Mouse (Mus musculus): ENCODE measurements at regions not wholly inside any gene's neighbourhood (a gene's known extent, or its start where the extent isn't known, plus 50 kb on each side); places are given as distances from the start of the nearest gene placed in this dataset.
"Not testable (repeated sequence)": the region's sequence is repeated elsewhere in the genome, so short reads cannot be mapped to it uniquely, and the experiment has no call there.

DNA sequence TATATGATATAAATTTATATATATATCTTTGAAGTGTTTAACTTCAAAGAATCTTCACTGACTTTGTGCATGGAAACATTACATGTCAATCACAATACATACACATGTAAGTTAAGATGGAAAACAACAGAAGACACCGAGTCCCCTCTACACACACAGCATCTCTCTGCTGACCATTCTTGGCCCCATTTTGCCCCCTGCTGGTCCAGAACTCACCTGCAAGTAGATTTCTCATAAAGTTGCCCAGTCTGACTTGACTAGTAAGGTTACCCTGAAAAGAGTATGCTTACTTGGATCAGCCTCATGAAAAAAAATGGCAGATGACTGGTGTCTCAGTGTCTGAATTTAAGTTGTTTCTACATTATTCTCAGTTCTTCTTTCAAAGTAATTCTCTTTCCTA lies 710.9 kb upstream of the Zfp386 start:
- no peaks in the 10 kb centered on the region for H3K79me2 ChIP-seq (ENCODE audit: control insufficient read depth, insufficient read depth, low read length, poor library complexity)
- peak; percentile 40 for DNase-seq (ENCODE audit: low read depth, low spot score)
- H3K27me3 ChIP-seq (ENCODE audit: control insufficient read depth in 1 of 2, insufficient read depth in 2 of 2, low read length in 2 of 2): no peaks in the 10 kb centered on the region
- no peak overlapping the region for H3K9ac ChIP-seq (ENCODE audit: control insufficient read depth, low read depth, low read length, poor library complexity, severe bottlenecking)
- H3K4me1 ChIP-seq (ENCODE audit: control insufficient read depth in 1 of 2, insufficient read depth in 2 of 2, low read length in 2 of 2): no peaks in the 10 kb centered on the region
- no peaks in the 10 kb centered on the region for H3K36me3 ChIP-seq (ENCODE audit: control insufficient read depth in 1 of 2, insufficient read depth in 2 of 2, low read length in 2 of 2)
- H3K27ac ChIP-seq (ENCODE audit: control insufficient read depth, low read depth, low read length): no peak overlapping the region
- H3K9me3 ChIP-seq (replicated peaks; ENCODE audit: insufficient read depth, low read length): no peaks in the 10 kb centered on the region
- no peak overlapping the region for H3K4me3 ChIP-seq (ENCODE audit: control insufficient read depth in 1 of 2, insufficient read depth in 1 of 2, low read depth in 2 of 2, low read length in 2 of 2)
- TF ChIP-seq MAZ (IDR thresholded peaks at IDR 0.05; ENCODE audit: low read depth, low read length): no peak
- TF ChIP-seq ZKSCAN1 (IDR thresholded peaks at IDR 0.05; ENCODE audit: low read depth, low read length): no peak
- TF ChIP-seq BHLHE40 (IDR thresholded peaks at IDR 0.05; ENCODE audit: borderline replicate concordance, low read depth, low read length): no peak

- not testable (repeated sequence) for H3K4me1 ChIP-seq (ENCODE audit: control insufficient read depth in 1 of 2, insufficient read depth in 2 of 2, low read length in 2 of 2); H3K9me3 ChIP-seq (replicated peaks; ENCODE audit: insufficient read depth, low read length); H3K27ac ChIP-seq (ENCODE audit: control insufficient read depth, low read depth, low read length); H3K79me2 ChIP-seq (ENCODE audit: control insufficient read depth, insufficient read depth, low read length, poor library complexity); H3K4me3 ChIP-seq (ENCODE audit: control insufficient read depth in 1 of 2, insufficient read depth in 1 of 2, low read depth in 2 of 2, low read length in 2 of 2); DNase-seq (ENCODE audit: low read depth, low spot score); H3K9ac ChIP-seq (ENCODE audit: control insufficient read depth, low read depth, low read length, poor library complexity, severe bottlenecking); H3K27me3 ChIP-seq (ENCODE audit: control insufficient read depth in 1 of 2, insufficient read depth in 2 of 2, low read length in 2 of 2); H3K36me3 ChIP-seq (ENCODE audit: control insufficient read depth in 1 of 2, insufficient read depth in 2 of 2, low read length in 2 of 2)
These were observed 701.4 kb upstream of the Zfp386 start for GRCm38 (mm10) chr12:115346112-115346511.

DNA sequence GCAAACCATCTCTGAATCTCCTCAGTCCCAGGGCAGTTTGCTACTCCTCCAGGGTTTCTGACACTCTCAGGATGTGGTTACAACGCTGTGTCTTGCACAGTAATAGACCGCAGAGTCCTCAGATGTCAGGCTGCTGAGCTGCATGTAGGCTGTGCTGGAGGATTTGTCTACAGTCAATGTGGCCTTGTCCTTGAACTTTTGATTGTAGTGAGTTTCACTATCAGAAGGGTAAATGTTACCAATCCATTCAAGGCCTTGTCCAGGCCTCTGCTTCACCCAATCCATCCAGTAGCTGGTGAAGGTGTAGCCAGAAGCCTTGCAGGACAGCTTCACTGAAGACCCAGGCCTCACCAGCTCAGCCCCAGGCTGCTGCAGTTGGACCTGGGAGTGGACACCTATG lies 688.5 kb upstream of the Zfp386 start:
- not testable (repeated sequence) for H3K9ac ChIP-seq (ENCODE audit: control insufficient read depth, low read depth, low read length, poor library complexity, severe bottlenecking); H3K27ac ChIP-seq (ENCODE audit: control insufficient read depth, low read depth, low read length); DNase-seq (ENCODE audit: low read depth, low spot score); H3K9me3 ChIP-seq (replicated peaks; ENCODE audit: insufficient read depth, low read length); H3K4me1 ChIP-seq (ENCODE audit: control insufficient read depth in 1 of 2, insufficient read depth in 2 of 2, low read length in 2 of 2); H3K36me3 ChIP-seq (ENCODE audit: control insufficient read depth in 1 of 2, insufficient read depth in 2 of 2, low read length in 2 of 2); H3K79me2 ChIP-seq (ENCODE audit: control insufficient read depth, insufficient read depth, low read length, poor library complexity); H3K4me3 ChIP-seq (ENCODE audit: control insufficient read depth in 1 of 2, insufficient read depth in 1 of 2, low read depth in 2 of 2, low read length in 2 of 2); H3K27me3 ChIP-seq (ENCODE audit: control insufficient read depth in 1 of 2, insufficient read depth in 2 of 2, low read length in 2 of 2)

DNA sequence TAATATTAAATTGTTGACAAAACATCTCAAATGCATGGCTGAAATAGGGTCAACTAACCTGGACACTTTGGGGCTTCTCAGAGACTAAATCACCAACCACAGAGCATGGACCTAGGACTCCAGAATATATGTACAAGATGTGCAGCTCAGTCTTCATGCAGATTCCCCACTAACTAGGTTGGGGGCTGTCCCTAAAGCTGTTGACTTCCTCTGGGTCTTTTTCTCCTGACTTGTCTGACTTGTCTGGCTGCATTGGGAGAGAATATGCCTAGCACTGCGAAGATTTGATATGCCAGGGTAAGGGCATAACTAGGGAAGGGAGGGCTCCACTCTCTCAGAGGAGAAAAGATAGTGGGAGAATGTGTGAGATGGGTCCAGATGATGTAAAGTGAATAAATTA lies 681.9 kb upstream of the Zfp386 start:
- H3K27me3 ChIP-seq (ENCODE audit: control insufficient read depth in 1 of 2, insufficient read depth in 2 of 2, low read length in 2 of 2); H3K27ac ChIP-seq (ENCODE audit: control insufficient read depth, low read depth, low read length); H3K4me1 ChIP-seq (ENCODE audit: control insufficient read depth in 1 of 2, insufficient read depth in 2 of 2, low read length in 2 of 2); H3K9ac ChIP-seq (ENCODE audit: control insufficient read depth, low read depth, low read length, poor library complexity, severe bottlenecking); H3K79me2 ChIP-seq (ENCODE audit: control insufficient read depth, insufficient read depth, low read length, poor library complexity); DNase-seq (ENCODE audit: low read depth, low spot score); H3K4me3 ChIP-seq (ENCODE audit: control insufficient read depth in 1 of 2, insufficient read depth in 1 of 2, low read depth in 2 of 2, low read length in 2 of 2); H3K36me3 ChIP-seq (ENCODE audit: control insufficient read depth in 1 of 2, insufficient read depth in 2 of 2, low read length in 2 of 2); H3K9me3 ChIP-seq (replicated peaks; ENCODE audit: insufficient read depth, low read length): not testable (repeated sequence)

DNA sequence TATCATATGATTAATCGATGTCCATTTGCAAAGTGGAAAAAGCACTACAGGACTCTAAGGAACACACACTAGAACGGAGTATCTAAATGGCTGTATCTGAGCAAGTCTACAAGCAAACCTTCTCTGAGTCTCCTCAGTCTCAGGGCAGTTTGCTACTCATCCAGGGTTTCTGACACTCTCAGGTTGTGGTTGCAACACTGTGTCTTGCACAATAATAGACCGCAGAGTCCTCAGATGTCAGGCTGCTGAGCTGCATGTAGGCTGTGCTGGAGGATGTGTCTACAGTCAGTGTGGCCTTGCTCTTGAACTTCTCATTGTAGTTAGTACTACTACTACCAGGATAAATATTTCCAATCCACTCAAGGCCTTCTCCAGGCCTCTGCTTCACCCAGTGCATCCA lies 675.7 kb upstream of the Zfp386 start:
- not testable (repeated sequence) for H3K79me2 ChIP-seq (ENCODE audit: control insufficient read depth, insufficient read depth, low read length, poor library complexity); H3K36me3 ChIP-seq (ENCODE audit: control insufficient read depth in 1 of 2, insufficient read depth in 2 of 2, low read length in 2 of 2); H3K4me3 ChIP-seq (ENCODE audit: control insufficient read depth in 1 of 2, insufficient read depth in 1 of 2, low read depth in 2 of 2, low read length in 2 of 2); H3K27me3 ChIP-seq (ENCODE audit: control insufficient read depth in 1 of 2, insufficient read depth in 2 of 2, low read length in 2 of 2); H3K4me1 ChIP-seq (ENCODE audit: control insufficient read depth in 1 of 2, insufficient read depth in 2 of 2, low read length in 2 of 2); DNase-seq (ENCODE audit: low read depth, low spot score); H3K9ac ChIP-seq (ENCODE audit: control insufficient read depth, low read depth, low read length, poor library complexity, severe bottlenecking); H3K27ac ChIP-seq (ENCODE audit: control insufficient read depth, low read depth, low read length); H3K9me3 ChIP-seq (replicated peaks; ENCODE audit: insufficient read depth, low read length)

DNA sequence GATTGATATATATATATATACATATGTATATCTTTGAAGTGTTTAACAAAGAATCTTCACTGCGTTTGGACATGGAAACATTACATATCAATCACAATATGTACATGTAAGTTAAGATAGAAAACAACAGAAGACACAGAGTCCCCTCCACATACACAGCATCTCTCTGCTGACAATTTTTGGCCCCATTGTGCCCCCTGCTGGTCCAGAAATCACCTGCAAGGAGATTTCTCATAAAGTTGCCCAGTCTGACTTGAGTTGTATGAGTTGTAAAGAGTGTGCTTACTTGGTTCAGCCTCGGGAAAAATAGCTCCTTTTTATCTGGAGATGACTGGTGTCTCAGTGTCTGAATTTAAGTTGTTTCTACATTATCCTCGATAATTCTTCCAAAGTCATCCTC lies 674.5 kb upstream of the Zfp386 start:
- H3K9ac ChIP-seq (ENCODE audit: control insufficient read depth, low read depth, low read length, poor library complexity, severe bottlenecking); DNase-seq (ENCODE audit: low read depth, low spot score): not testable (repeated sequence)

GRCm38 (mm10) chr12:115386479-115386878 lies 661.0 kb upstream of the Zfp386 start:
- not testable (repeated sequence) for H3K4me3 ChIP-seq (ENCODE audit: control insufficient read depth in 1 of 2, insufficient read depth in 1 of 2, low read depth in 2 of 2, low read length in 2 of 2); H3K9ac ChIP-seq (ENCODE audit: control insufficient read depth, low read depth, low read length, poor library complexity, severe bottlenecking); DNase-seq (ENCODE audit: low read depth, low spot score); H3K4me1 ChIP-seq (ENCODE audit: control insufficient read depth in 1 of 2, insufficient read depth in 2 of 2, low read length in 2 of 2); H3K27me3 ChIP-seq (ENCODE audit: control insufficient read depth in 1 of 2, insufficient read depth in 2 of 2, low read length in 2 of 2); H3K27ac ChIP-seq (ENCODE audit: control insufficient read depth, low read depth, low read length); H3K9me3 ChIP-seq (replicated peaks; ENCODE audit: insufficient read depth, low read length); H3K79me2 ChIP-seq (ENCODE audit: control insufficient read depth, insufficient read depth, low read length, poor library complexity); H3K36me3 ChIP-seq (ENCODE audit: control insufficient read depth in 1 of 2, insufficient read depth in 2 of 2, low read length in 2 of 2)

More for the DNA sequence above, 674.5 kb upstream of the Zfp386 start:
- not testable (repeated sequence) for H3K27me3 ChIP-seq (ENCODE audit: control insufficient read depth in 1 of 2, insufficient read depth in 2 of 2, low read length in 2 of 2); H3K79me2 ChIP-seq (ENCODE audit: control insufficient read depth, insufficient read depth, low read length, poor library complexity); H3K27ac ChIP-seq (ENCODE audit: control insufficient read depth, low read depth, low read length); H3K9me3 ChIP-seq (replicated peaks; ENCODE audit: insufficient read depth, low read length); H3K4me1 ChIP-seq (ENCODE audit: control insufficient read depth in 1 of 2, insufficient read depth in 2 of 2, low read length in 2 of 2); H3K36me3 ChIP-seq (ENCODE audit: control insufficient read depth in 1 of 2, insufficient read depth in 2 of 2, low read length in 2 of 2); H3K4me3 ChIP-seq (ENCODE audit: control insufficient read depth in 1 of 2, insufficient read depth in 1 of 2, low read depth in 2 of 2, low read length in 2 of 2)

Data from MEL (cell line).